Mouse (Mus musculus) liver, embryonic 12.5 days (tissue): ENCODE results near the gene Rrp15. TPM values are rescaled to one million over a fixed set of nuclear protein-coding genes. Genes with fewer than 3 reads are reported as not detected.

ENCODE experiments used
- ATAC-seq: fragments of 200-750 bp; cut with Nextera tagmentation; 2 replicates; pipeline ENCODE4 v1.8.0; 2017; ENCODE audit warnings: moderate number of reproducible peaks, mild to moderate bottlenecking, moderate library complexity
- H3K27ac ChIP-seq: fragments of 300-500 bp; sonication (generic); 2 replicates; pipeline ENCODE4 v1.5.1; 2016; ENCODE audit warnings: mild to moderate bottlenecking
- H3K27me3 ChIP-seq: fragments of 300-500 bp; sonication (generic); replicated peaks from 2 replicates; pipeline ENCODE4 v1.6.1; 2016; ENCODE audit warnings: mild to moderate bottlenecking, moderate library complexity
- H3K36me3 ChIP-seq: fragments of 300-500 bp; sonication (generic); 2 replicates; pipeline ENCODE4 v1.6.1; 2016; ENCODE audit warnings: mild to moderate bottlenecking, moderate library complexity
- H3K4me1 ChIP-seq: fragments of 300-500 bp; sonication (generic); 2 replicates; pipeline ENCODE4 v1.6.1; 2016
- H3K4me2 ChIP-seq: fragments of 300-500 bp; sonication (generic); 2 replicates; pipeline ENCODE4 v1.6.1; 2016; ENCODE audit warnings: mild to moderate bottlenecking, moderate library complexity
- H3K4me3 ChIP-seq: fragments of 300-500 bp; sonication (generic); 2 replicates; pipeline ENCODE4 v1.5.1; 2016; ENCODE audit warnings: mild to moderate bottlenecking, moderate library complexity
- H3K9ac ChIP-seq: fragments of 300-500 bp; sonication (generic); 2 replicates; pipeline ENCODE4 v1.6.1; 2016; ENCODE audit warnings: mild to moderate bottlenecking, moderate library complexity
- H3K9me3 ChIP-seq: fragments of 300-500 bp; sonication (generic); replicated peaks from 2 replicates; pipeline ENCODE4 v1.6.1; 2016; ENCODE audit warnings: mild to moderate bottlenecking, moderate library complexity
- WGBS: fragments of 180-500 bp; shearing (Covaris S2); methylation state at CpG from one replicate; pipeline ENCODE4 v1.1.7; 2016; ENCODE audit not compliant: insufficient replicate concordance; 5-methylcytosine and 5-hydroxymethylcytosine counted together
- polyA plus RNA-seq: library from polyadenylated mRNA; unstranded; fragments of >200 nt; fragmentation: Nextera tagmentation; extraction: Ambion mirVana; gene quantifications from 2 replicates; pipeline ENCODE4 v1.2.1, GENCODE M21; 2016

Rrp15 gene
- polyA plus RNA-seq, 1 experiment from 2014 or later = 68.5 TPM

GRCm38 (mm10) chr1:186692370-186692769, 56.8 kb downstream of the Rrp15 start:
- H3K4me3 ChIP-seq = no peak overlapping the region
- no peak overlapping the region for H3K9ac ChIP-seq
- ATAC-seq = no peak
- no peaks in the 10 kb centered on the region for H3K36me3 ChIP-seq
- no peak overlapping the region for H3K4me2 ChIP-seq
- WGBS = 72% methylated on average over 4 of the region's 4 CpGs
- H3K9me3 ChIP-seq = no peaks in the 10 kb centered on the region
- H3K27me3 ChIP-seq = no peaks in the 10 kb centered on the region
- H3K4me1 ChIP-seq = no peaks in the 10 kb centered on the region
- H3K27ac ChIP-seq = no peak overlapping the region

DNA sequence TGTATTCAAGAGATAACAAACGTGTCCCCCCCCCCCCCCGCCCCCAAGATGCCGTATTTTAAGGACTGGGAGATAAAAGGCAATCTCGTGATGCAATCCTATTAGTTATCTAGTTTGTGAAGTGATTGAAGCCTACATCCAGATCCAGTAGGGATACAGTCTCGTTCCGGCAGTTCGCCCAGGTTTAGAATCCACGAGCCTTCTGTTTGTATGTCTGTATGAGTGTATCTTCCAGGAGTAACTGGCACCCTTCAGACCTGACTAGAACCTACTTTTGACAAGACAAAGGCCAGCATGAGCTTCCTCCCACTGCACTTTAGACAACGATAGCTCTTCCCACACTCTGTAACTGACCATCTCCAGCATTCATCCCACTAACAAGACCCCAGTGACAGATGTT, 57.5 kb downstream of the Rrp15 start:
- 67% methylated on average over 9 of the region's 9 CpGs for WGBS
- no peak overlapping the region for H3K27ac ChIP-seq
- H3K27me3 ChIP-seq = no peaks in the 10 kb centered on the region
- H3K9me3 ChIP-seq = no peaks in the 10 kb centered on the region
- H3K4me2 ChIP-seq = no peak overlapping the region
- H3K4me1 ChIP-seq = no peaks in the 10 kb centered on the region
- no peak for ATAC-seq
- H3K4me3 ChIP-seq = no peak overlapping the region
- no peak overlapping the region for H3K9ac ChIP-seq
- H3K36me3 ChIP-seq = no peaks in the 10 kb centered on the region

DNA sequence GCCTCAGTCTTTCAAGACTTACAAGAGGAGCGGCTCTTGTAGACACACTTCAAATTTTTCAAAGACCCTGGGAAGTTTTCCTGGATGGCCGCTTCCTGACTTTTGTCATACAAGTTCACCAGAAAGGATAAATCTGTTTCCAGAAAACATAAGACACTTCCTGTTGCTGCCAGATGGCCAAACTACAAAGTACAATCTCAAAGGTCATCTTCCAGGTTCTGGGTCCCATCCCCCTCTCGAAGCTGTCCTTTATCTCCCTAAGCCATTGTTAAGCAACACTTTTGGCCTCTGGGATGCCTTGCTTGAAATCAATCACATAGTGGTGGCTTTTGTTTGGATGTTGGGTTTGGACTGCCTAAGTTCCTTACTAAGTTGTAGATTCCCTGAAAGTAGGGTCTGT, 65.1 kb downstream of the Rrp15 start:
- H3K4me2 ChIP-seq = no peak overlapping the region
- H3K9ac ChIP-seq = no peak overlapping the region
- peaks cover 5% of the 10 kb centered on the region; the same call in 1 of the 2 replicates for H3K4me1 ChIP-seq
- no peak overlapping the region for H3K4me3 ChIP-seq
- no peak overlapping the region for H3K27ac ChIP-seq
- no peaks in the 10 kb centered on the region for H3K36me3 ChIP-seq
- no peaks in the 10 kb centered on the region for H3K9me3 ChIP-seq
- WGBS = 57% methylated on average over 3 of the region's 3 CpGs
- H3K27me3 ChIP-seq = no peaks in the 10 kb centered on the region
- no peak for ATAC-seq

- Histone ChIP-seq H3K4me2 (no peak overlapping the region), H3K36me3 (no peaks in the 10 kb centered on the region), H3K4me3 (no peak overlapping the region), H3K27me3 (no peaks in the 10 kb centered on the region), H3K9me3 (no peaks in the 10 kb centered on the region), H3K4me1 (peaks cover 5% of the 10 kb centered on the region; the same call in 1 of the 2 replicates), H3K27ac (no peak overlapping the region), H3K9ac (no peak overlapping the region)
- 65% methylated on average over 7 of the region's 7 CpGs for WGBS
- ATAC-seq = no peak
Observed at GRCm38 (mm10) chr1:186682606-186683005, 66.6 kb downstream of the Rrp15 start.

- no peaks in the 10 kb centered on the region for H3K27me3 ChIP-seq
- no peak overlapping the region for H3K4me3 ChIP-seq
- H3K4me1 ChIP-seq = peaks cover 5% of the 10 kb centered on the region; the same call in 1 of the 2 replicates
- H3K4me2 ChIP-seq = no peak overlapping the region
- no peak overlapping the region for H3K9ac ChIP-seq
- no peak for ATAC-seq
- H3K9me3 ChIP-seq = no peaks in the 10 kb centered on the region
- H3K27ac ChIP-seq = no peak overlapping the region
- 70% methylated on average over 12 of the region's 12 CpGs for WGBS
- no peaks in the 10 kb centered on the region for H3K36me3 ChIP-seq
Observed at GRCm38 (mm10) chr1:186677614-186678013, 71.5 kb downstream of the Rrp15 start.

- H3K4me2 ChIP-seq = no peak overlapping the region
- ATAC-seq = no peak
- H3K9ac ChIP-seq = no peak overlapping the region
- no peaks in the 10 kb centered on the region for H3K9me3 ChIP-seq
- no peaks in the 10 kb centered on the region for H3K36me3 ChIP-seq
- H3K4me3 ChIP-seq = no peak overlapping the region
- no peak overlapping the region for H3K27ac ChIP-seq
- no peaks in the 10 kb centered on the region for H3K27me3 ChIP-seq
- WGBS = 48% methylated on average over 5 of the region's 5 CpGs
- no peaks in the 10 kb centered on the region for H3K4me1 ChIP-seq
Observed at GRCm38 (mm10) chr1:186676199-186676598, 73.0 kb downstream of the Rrp15 start.

GRCm38 (mm10) chr1:186675263-186675662, 73.9 kb downstream of the Rrp15 start:
- H3K4me2 ChIP-seq = no peak overlapping the region
- H3K9ac ChIP-seq = no peak overlapping the region
- no peak for ATAC-seq
- WGBS = 72% methylated on average over 6 of the region's 6 CpGs
- H3K27ac ChIP-seq = no peak overlapping the region
- H3K4me1 ChIP-seq = no peaks in the 10 kb centered on the region
- no peaks in the 10 kb centered on the region for H3K9me3 ChIP-seq
- no peaks in the 10 kb centered on the region for H3K27me3 ChIP-seq
- no peaks in the 10 kb centered on the region for H3K36me3 ChIP-seq
- no peak overlapping the region for H3K4me3 ChIP-seq

GRCm38 (mm10) chr1:186674621-186675020, 74.5 kb downstream of the Rrp15 start:
- H3K36me3 ChIP-seq = no peaks in the 10 kb centered on the region
- no peak overlapping the region for H3K4me3 ChIP-seq
- no peak overlapping the region for H3K27ac ChIP-seq
- no peak overlapping the region for H3K4me2 ChIP-seq
- no peaks in the 10 kb centered on the region for H3K4me1 ChIP-seq
- H3K27me3 ChIP-seq = no peaks in the 10 kb centered on the region
- H3K9me3 ChIP-seq = no peaks in the 10 kb centered on the region
- H3K9ac ChIP-seq = no peak overlapping the region
- WGBS = 70% methylated on average over 3 of the region's 3 CpGs
- ATAC-seq = no peak

GRCm38 (mm10) chr1:186673166-186673565, 76.0 kb downstream of the Rrp15 start:
- no peaks in the 10 kb centered on the region for H3K27me3 ChIP-seq

More at GRCm38 (mm10) chr1:186673166-186673565, 76.0 kb downstream of the Rrp15 start:
- WGBS = 72% methylated on average over 4 of the region's 4 CpGs
- Histone ChIP-seq H3K9me3 (no peaks in the 10 kb centered on the region), H3K9ac (no peak overlapping the region), H3K4me3 (no peak overlapping the region), H3K4me2 (no peak overlapping the region), H3K4me1 (no peaks in the 10 kb centered on the region), H3K36me3 (no peaks in the 10 kb centered on the region), H3K27ac (no peak overlapping the region)
- ATAC-seq = no peak

Other genes with a start within 250 kb of the Rrp15 start
- gene Tgfb2, start 43.4 kb downstream of the Rrp15 start, polyA plus RNA-seq = 4.1 and 6.7 TPM in 2 replicates
- gene D1Pas1, start 218.1 kb upstream of the Rrp15 start, polyA plus RNA-seq = not detected in 2 replicates